Mouse (Mus musculus) spleen, adult 2 months (tissue): Measurements from ENCODE around the gene Zdhhc19.

ENCODE experiments used
- CTCF ChIP-seq: fragments of 200-500 bp; IDR thresholded peaks from 2 replicates; pipeline ENCODE4 v1.5.1; 2011; ENCODE audit warnings: mild to moderate bottlenecking, inconsistent platforms; ENCODE audit not compliant: insufficient read depth, insufficient read length, insufficient replicate concordance; ENCODE audit errors: extremely low read depth
- POLR2A ChIP-seq: fragments of 200-500 bp; IDR thresholded peaks from 2 replicates; pipeline ENCODE4 v1.6.1; 2011; ENCODE audit warnings: low read depth, low read length, inconsistent platforms

DNA sequence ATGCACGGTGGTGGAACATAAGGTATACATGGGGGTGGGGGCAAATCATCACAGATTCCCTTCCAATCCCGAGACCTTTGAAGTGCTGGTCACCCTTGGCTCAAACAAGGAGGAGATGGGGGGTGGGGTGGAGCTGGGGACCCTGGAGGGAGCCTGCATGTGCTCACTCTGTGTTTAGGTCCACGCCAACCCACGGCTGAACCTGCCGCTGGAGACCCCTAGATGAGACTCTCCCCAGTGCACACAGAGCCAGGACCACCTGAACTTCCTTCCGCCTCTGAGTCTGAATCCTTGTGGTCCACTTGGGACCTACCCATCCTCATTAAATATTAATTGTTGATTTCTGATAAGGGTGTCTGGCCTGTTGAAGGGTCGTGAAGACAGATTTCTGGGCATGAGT lies 10.8 kb downstream of the Zdhhc19 start:
- TF ChIP-seq POLR2A = no peak
- no peak for TF ChIP-seq CTCF
